In the genomic region with DNA sequence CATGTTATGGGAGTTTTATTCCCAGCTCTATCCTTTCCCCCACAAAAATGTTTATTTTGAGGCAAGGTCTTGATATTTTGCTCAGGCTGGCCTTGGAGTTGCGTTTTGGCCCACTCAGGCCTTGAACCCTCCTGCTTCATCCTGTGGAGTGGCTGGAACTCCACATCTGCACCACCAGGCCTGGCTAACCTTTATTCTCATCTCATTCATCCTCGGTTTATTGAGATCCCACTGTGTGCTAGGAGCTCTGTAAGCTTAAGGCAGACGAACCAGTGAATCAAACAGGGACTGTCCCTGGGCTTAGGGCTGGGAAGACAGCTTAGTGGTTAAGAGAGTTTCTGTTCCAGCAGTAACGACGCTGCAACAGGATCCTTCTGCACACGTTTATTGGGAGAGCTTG, we compare ENCODE assay signal across 29 mouse cellular contexts. TPM values are rescaled to one million over a fixed set of nuclear protein-coding genes. Genes with fewer than 3 reads are reported as not detected.
DNase-seq lines count a peak whose midpoint lies in the region; ATAC-seq and TF ChIP-seq lines count a peak whose summit lies in the region.
"Had no signal": no experiment of that assay in that cellular context is flagged by ENCODE, and none has a peak within 500 bp of the region (broad histone marks: within the 10 kb centered on the region; RNA-seq: fewer than 3 reads in every experiment).

No protein-coding gene starts in this region.

- H3K27ac ChIP-seq in liver, embryonic 11.5 days (ENCODE audit: low read depth, low read length), result no peak overlapping the region
- no peak overlapping the region for H3K27ac ChIP-seq in liver, postnatal 0 days (ENCODE audit: low read depth)
- H3K27ac ChIP-seq: embryonic facial prominence, embryonic 13.5 days; embryonic facial prominence, embryonic 15.5 days; forebrain, embryonic 10.5 days; forebrain, embryonic 12.5 days had no signal

- H3K4me2 ChIP-seq in liver, embryonic 11.5 days, result no peak overlapping the region
- H3K4me2 ChIP-seq in liver, postnatal 0 days (ENCODE audit: low read depth, low read length), result no peak overlapping the region
- H3K4me2 ChIP-seq: embryonic facial prominence, embryonic 13.5 days; embryonic facial prominence, embryonic 15.5 days; forebrain, embryonic 12.5 days had no signal

- no peaks in the 10 kb centered on the region for H3K9me3 ChIP-seq in liver, embryonic 11.5 days (ENCODE audit: control insufficient read depth, low read length)
- H3K9me3 ChIP-seq in liver, postnatal 0 days (ENCODE audit: low read length), result no peaks in the 10 kb centered on the region
- H3K9me3 ChIP-seq: embryonic facial prominence, embryonic 15.5 days; G1E had no signal

- ATAC-seq in liver, embryonic 11.5 days (replicated peaks; ENCODE audit: low FRiP score), result no peak
- no peak for ATAC-seq in liver, postnatal 0 days
- ATAC-seq: CD4-positive, CD25-positive, alpha-beta regulatory T cell, adult 4 months; forebrain, embryonic 14.5 days; forebrain, embryonic 16.5 days had no signal

- TF ChIP-seq EP300 in liver, postnatal 0 days (IDR thresholded peaks at IDR 0.05; ENCODE audit: low read depth), result no peak

- DNase-seq in heart, adult 11 months, result peak; percentile 66
- no peak for DNase-seq in heart, postnatal 4 days
- DNase-seq in liver, embryonic 11.5 days (ENCODE audit: low spot score), result peak; percentile 22
- no peak for DNase-seq in liver, postnatal 0 days
- no peak for DNase-seq in natural killer cell, adult 2 months (ENCODE audit: low spot score in 2 of 2)
- DNase-seq: adrenal gland, adult 2 months; adrenal gland, postnatal 10 days; adrenal gland, postnatal 25 days; B cell, adult 2 months; cerebellum, adult 11 months; cerebellum, adult 18-20 months; cerebellum, adult 8-10 months; cerebellum, adult 9-11 months; cerebellum, postnatal 14 days; cerebellum, postnatal 36 days; embryo, embryonic 11 days had no signal

- peaks cover 36% of the 10 kb centered on the region for H3K36me3 ChIP-seq in liver, embryonic 11.5 days (ENCODE audit: control insufficient read depth, insufficient read depth, low read length)
- peaks cover 39% of the 10 kb centered on the region for H3K36me3 ChIP-seq in liver, postnatal 0 days (replicated peaks; ENCODE audit: insufficient read depth, low read length)

- WGBS in liver, embryonic 11.5 days, result 92% methylated on average over 6 of the region's 6 CpGs
- WGBS in liver, postnatal 0 days (ENCODE audit: insufficient replicate concordance), result 94% methylated on average over 6 of the region's 6 CpGs

- TF ChIP-seq CTCF in liver, postnatal 0 days (IDR thresholded peaks at IDR 0.05; ENCODE audit: low read depth), result no peak

- H3K4me3 ChIP-seq in liver, embryonic 11.5 days (ENCODE audit: low read depth, low read length), result no peak overlapping the region
- H3K4me3 ChIP-seq in liver, postnatal 0 days (ENCODE audit: low read depth, low read length), result no peak overlapping the region
- H3K4me3 ChIP-seq: embryonic facial prominence, embryonic 13.5 days; embryonic facial prominence, embryonic 15.5 days; erythroblast, embryonic 14.5 days; forebrain, embryonic 10.5 days; forebrain, embryonic 12.5 days had no signal

- H3K9ac ChIP-seq in liver, embryonic 11.5 days (ENCODE audit: low read depth, low read length), result no peak overlapping the region
- no peak overlapping the region for H3K9ac ChIP-seq in liver, postnatal 0 days (replicated peaks)
- H3K9ac ChIP-seq: embryonic facial prominence, embryonic 13.5 days; embryonic facial prominence, embryonic 15.5 days; forebrain, embryonic 12.5 days had no signal

- no peaks in the 10 kb centered on the region for H3K4me1 ChIP-seq in liver, embryonic 11.5 days (replicated peaks; ENCODE audit: control insufficient read depth, insufficient read depth, low read length)
- H3K4me1 ChIP-seq in liver, postnatal 0 days (ENCODE audit: insufficient read depth), result peaks cover 4% of the 10 kb centered on the region; the same call in 1 of the 2 replicates
- H3K4me1 ChIP-seq: embryonic facial prominence, embryonic 13.5 days; embryonic facial prominence, embryonic 15.5 days; forebrain, embryonic 10.5 days; forebrain, embryonic 12.5 days had no signal

- H3K27me3 ChIP-seq in liver, embryonic 11.5 days (replicated peaks; ENCODE audit: control insufficient read depth, insufficient read depth, low read length), result no peaks in the 10 kb centered on the region
- H3K27me3 ChIP-seq in liver, postnatal 0 days (ENCODE audit: insufficient read depth, low read length), result no peaks in the 10 kb centered on the region
- H3K27me3 ChIP-seq: CH12.LX; embryonic facial prominence, embryonic 13.5 days; embryonic facial prominence, embryonic 15.5 days; forebrain, embryonic 12.5 days had no signal

RNA-seq across cellular contexts. Expression of gene Zscan25, which starts 12.1 kb away (rescaled TPM):
- 10 to 100 TPM; 15.4 to 15.9 TPM for total RNA-seq in heart, postnatal 4 days (2021)
- polyA plus RNA-seq in liver, embryonic 11.5 days (2014; fragmentation: Nextera tagmentation; extraction: Ambion mirVana), result 0.48 TPM in 2 replicates
- 0.22 and 0.25 TPM in 2 replicates for polyA plus RNA-seq in liver, postnatal 0 days (2015; fragmentation: Nextera tagmentation; extraction: Ambion mirVana)

RNA-seq across cellular contexts. Expression of gene Cyp3a57, which starts 52.7 kb away (rescaled TPM):
- not detected for total RNA-seq in heart, postnatal 4 days (2021)
- polyA plus RNA-seq in liver, embryonic 11.5 days (2014; fragmentation: Nextera tagmentation; extraction: Ambion mirVana), result not detected in 2 replicates
- 1.0 and 1.2 TPM in 2 replicates for polyA plus RNA-seq in liver, postnatal 0 days (2015; fragmentation: Nextera tagmentation; extraction: Ambion mirVana)
- total RNA-seq: adrenal gland, adult 2 months; CH12.LX; common myeloid progenitor, adult 5-6 weeks; G1E had no signal
- polyA plus RNA-seq: adrenal gland, adult 2 months; brain, embryonic 14.5 days; CD4-positive, CD25-positive, alpha-beta regulatory T cell, adult 4 months; embryonic facial prominence, embryonic 11.5 days; embryonic facial prominence, embryonic 13.5 days; embryonic facial prominence, embryonic 15.5 days; erythroblast, embryonic 14.5 days; forebrain, embryonic 10.5 days; forebrain, embryonic 12.5 days; forebrain, embryonic 14.5 days; forebrain, embryonic 16.5 days; G1E had no signal

Comparison
In these comparisons a context has a peak if more than half of its experiments do, and no peak if none do; other contexts are left out.
1. DNase-seq: peak in heart, adult 11 months (single experiment) and liver, embryonic 11.5 days (single experiment); none in heart, postnatal 4 days (single experiment), liver, postnatal 0 days (single experiment) and natural killer cell, adult 2 months (0 of 2).